Mouse (Mus musculus) embryonic facial prominence, embryonic 10.5 days (tissue): ENCODE data around the gene Nlrc4. TPM values are rescaled to one million over a fixed set of nuclear protein-coding genes. Genes with fewer than 3 reads are reported as not detected.

Experiments
- DNase-seq: peaks from one replicate; pipeline ENCODE4 v3.0.0-alpha.2; 2017; ENCODE audit warnings: low spot score
- H3K27ac ChIP-seq: fragments of 300-500 bp; sonication (generic); replicated peaks from 2 replicates; pipeline ENCODE4 v1.5.1; 2016; ENCODE audit warnings: mild to moderate bottlenecking
- H3K27me3 ChIP-seq: fragments of 300-500 bp; sonication (generic); replicated peaks from 2 replicates; pipeline ENCODE4 v1.6.1; 2016; ENCODE audit warnings: low read depth, mild to moderate bottlenecking; ENCODE audit not compliant: poor library complexity, severe bottlenecking
- H3K36me3 ChIP-seq: fragments of 300-500 bp; sonication (generic); replicated peaks from 2 replicates; pipeline ENCODE4 v1.6.1; 2016; ENCODE audit warnings: mild to moderate bottlenecking, moderate library complexity
- H3K4me1 ChIP-seq: fragments of 300-500 bp; sonication (generic); 2 replicates; pipeline ENCODE4 v1.6.1; 2016
- H3K4me3 ChIP-seq: fragments of 300-500 bp; sonication (generic); 2 replicates; pipeline ENCODE4 v1.5.1; 2016; ENCODE audit warnings: mild to moderate bottlenecking, moderate library complexity
- H3K9me3 ChIP-seq: fragments of 300-500 bp; sonication (generic); 2 replicates; pipeline ENCODE4 v1.6.1; 2016; ENCODE audit warnings: mild to moderate bottlenecking
- WGBS: fragments of 180-500 bp; shearing (Covaris S2); methylation state at CpG from one replicate; pipeline ENCODE4 v1.1.7; 2016; 5-methylcytosine and 5-hydroxymethylcytosine counted together
- polyA plus RNA-seq: library from polyadenylated mRNA; unstranded; fragments of >200 nt; fragmentation: Nextera tagmentation; extraction: Ambion mirVana; gene quantifications from 2 replicates; pipeline ENCODE4 v1.2.1, GENCODE M21; 2016

The Nlrc4 gene
- polyA plus RNA-seq, 1 experiment from 2014 or later = 0.19 TPM

DNA sequence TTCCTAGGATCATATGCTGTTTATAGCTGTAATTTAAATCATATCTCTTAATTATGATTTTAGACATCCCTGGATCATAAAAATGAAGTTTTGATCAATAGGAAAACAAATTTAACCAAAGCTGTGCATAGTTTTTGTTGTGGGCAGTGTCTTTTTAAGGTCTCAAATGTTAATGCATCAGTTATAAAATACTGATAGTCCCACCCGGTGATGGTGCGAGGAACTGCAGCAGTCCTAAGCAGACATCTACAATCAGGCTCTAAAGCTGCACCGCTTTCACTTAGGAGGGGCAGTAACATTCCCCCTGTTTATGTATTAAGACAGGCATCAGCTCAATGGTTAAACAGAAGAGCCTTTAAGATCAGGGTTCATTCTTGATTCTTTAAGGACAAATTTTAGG is 69.1 kb downstream of the Nlrc4 start:
- Histone ChIP-seq H3K36me3 (peaks cover 41% of the 10 kb centered on the region), H3K4me3 (no peak overlapping the region), H3K4me1 (peaks cover 2% of the 10 kb centered on the region; the same call in 1 of the 2 replicates), H3K9me3 (no peaks in the 10 kb centered on the region), H3K27ac (no peak overlapping the region), H3K27me3 (no peaks in the 10 kb centered on the region)
- no peak for DNase-seq
- 87% methylated on average over 3 of the region's 3 CpGs for WGBS

DNA sequence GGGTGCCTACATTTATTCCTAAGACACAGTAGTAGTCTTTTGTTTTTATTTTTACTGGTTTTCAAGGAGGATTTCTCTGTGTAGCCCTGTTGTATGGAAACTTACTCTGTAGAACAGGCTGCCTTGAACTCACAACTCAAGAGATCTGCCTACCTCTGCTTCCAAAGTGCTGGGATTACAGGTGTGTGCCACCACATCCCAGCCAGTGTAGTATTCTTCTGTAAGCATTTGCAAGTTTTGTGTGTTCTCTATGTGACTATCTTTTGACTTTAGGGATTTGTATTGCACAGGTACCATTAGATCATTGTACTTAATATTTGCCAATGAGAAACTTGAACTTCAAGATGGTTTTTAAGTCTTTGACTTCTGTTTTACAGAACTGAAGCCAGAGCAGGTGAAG is 72.3 kb downstream of the Nlrc4 start:
- Histone ChIP-seq H3K4me3 (no peak overlapping the region), H3K4me1 (no peaks in the 10 kb centered on the region), H3K27ac (no peak overlapping the region), H3K36me3 (peaks cover 73% of the 10 kb centered on the region), H3K27me3 (no peaks in the 10 kb centered on the region), H3K9me3 (no peaks in the 10 kb centered on the region)
- no peak for DNase-seq

GRCm38 (mm10) chr17:74376916-74377315 is 82.0 kb downstream of the Nlrc4 start:
- Histone ChIP-seq H3K36me3 (peaks cover 89% of the 10 kb centered on the region), H3K4me1 (no peaks in the 10 kb centered on the region), H3K4me3 (no peak overlapping the region), H3K9me3 (no peaks in the 10 kb centered on the region), H3K27me3 (no peaks in the 10 kb centered on the region), H3K27ac (no peak overlapping the region)
- no peak for DNase-seq
- 96% methylated on average over 1 of the region's 1 CpGs for WGBS

Other genes starting within 250 kb of the Nlrc4 start
- 89.3 and 94.8 TPM in 2 replicates for gene Memo1, start 163.6 kb downstream of the Nlrc4 start, polyA plus RNA-seq
- gene Dpy30, start 135.2 kb downstream of the Nlrc4 start, polyA plus RNA-seq = 287 and 298 TPM in 2 replicates
- gene Spast, start 120.2 kb downstream of the Nlrc4 start, polyA plus RNA-seq = 17.0 and 18.0 TPM in 2 replicates
- gene Slc30a6, start 63.5 kb downstream of the Nlrc4 start, polyA plus RNA-seq = 38.3 and 39.2 TPM in 2 replicates
- 31.4 and 34.8 TPM in 2 replicates for gene Yipf4, start 30.4 kb upstream of the Nlrc4 start, polyA plus RNA-seq
- 92.4 and 99.8 TPM in 2 replicates for gene Birc6, start 69.2 kb upstream of the Nlrc4 start, polyA plus RNA-seq